Mouse (Mus musculus): Measurements from ENCODE around the gene Musk. TPM values are rescaled to one million over a fixed set of nuclear protein-coding genes. Genes with fewer than 3 reads are reported as not detected.
"Not testable (repeated sequence)": the region's sequence is repeated elsewhere in the genome, so short reads cannot be mapped to it uniquely, and the experiment has no call there.

The Musk gene
- polyA plus RNA-seq (2015; fragmentation: Nextera tagmentation; extraction: Ambion mirVana), result 1.3 and 1.5 TPM in 2 replicates

DNA sequence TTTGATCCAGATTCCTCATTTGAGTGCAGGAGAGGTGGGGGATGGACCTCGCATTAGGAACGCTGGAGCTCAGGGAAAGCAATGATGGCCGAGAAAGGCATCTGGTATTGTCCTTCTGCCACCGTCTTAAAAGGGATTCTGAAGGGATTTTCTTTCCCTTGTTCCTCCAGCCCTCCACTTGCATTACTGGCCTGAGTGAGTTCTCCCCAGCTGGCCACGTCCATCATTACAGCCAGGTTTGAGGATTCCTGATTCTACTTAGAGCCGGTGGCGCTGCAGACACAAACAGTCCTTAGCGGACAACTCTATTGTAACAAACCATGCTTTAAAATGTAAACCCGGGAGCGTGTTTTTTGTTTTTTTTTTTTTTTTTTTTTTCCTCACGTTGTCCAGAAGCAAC, at the start of gene Musk:
Musk (plus strand) TSS at position 274 of the 400 bp plus-strand sequence.
- Histone ChIP-seq H3K4me2 (peak within 1 kb of the TSS; percentile 34), H3K9ac (no peak within 1 kb of the TSS), H3K27me3 (no peaks in the 10 kb centered on the region), H3K27ac (0 out of 2 replicates have a peak within 1 kb of the TSS, but pooled peaks have one; percentile 12), H3K9me3 (no peaks in the 10 kb centered on the region), H3K4me3 (no peak within 1 kb of the TSS), H3K36me3 (no peaks in the 10 kb centered on the region), H3K4me1 (peaks cover 8% of the 10 kb centered on the region; the same call in 1 of the 2 replicates)
- WGBS, result 67% methylated on average over 11 of the region's 11 CpGs
- ATAC-seq (ENCODE audit: insufficient number of reproducible peaks, insufficient read depth, low FRiP score, low TSS enrichment, low read depth), result no peak

DNA sequence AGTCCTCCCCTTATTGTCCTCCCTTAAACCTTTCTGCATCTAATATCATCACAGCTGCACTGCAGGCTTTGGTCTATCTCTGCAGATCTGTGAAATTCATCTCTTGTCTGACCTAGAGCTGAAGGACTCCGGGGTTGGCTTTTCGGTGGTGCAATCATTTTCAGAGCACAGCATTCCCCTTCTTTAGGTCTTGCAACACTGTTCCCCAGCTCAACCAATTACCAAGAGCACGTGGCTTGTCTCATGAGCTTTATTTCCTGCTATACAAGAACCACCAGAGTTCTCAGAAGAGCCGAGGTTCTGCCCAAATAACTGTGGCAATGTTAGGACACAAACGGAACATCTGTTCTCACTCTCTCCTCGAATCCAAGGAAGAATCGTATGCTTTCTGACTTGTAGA, 45.3 kb upstream of the Musk start:
- Histone ChIP-seq H3K27me3 (no peaks in the 10 kb centered on the region), H3K36me3 (no peaks in the 10 kb centered on the region), H3K9ac (no peak overlapping the region), H3K4me2 (no peak overlapping the region), H3K4me3 (no peak overlapping the region), H3K9me3 (no peaks in the 10 kb centered on the region), H3K4me1 (0 out of 2 replicates have a peak, but pooled peaks cover 2% of the 10 kb centered on the region), H3K27ac (no peak overlapping the region; the same call in 1 of the 2 replicates)
- 68% methylated on average over 7 of the region's 7 CpGs for WGBS
- ATAC-seq (ENCODE audit: insufficient number of reproducible peaks, insufficient read depth, low FRiP score, low TSS enrichment, low read depth), result no peak

DNA sequence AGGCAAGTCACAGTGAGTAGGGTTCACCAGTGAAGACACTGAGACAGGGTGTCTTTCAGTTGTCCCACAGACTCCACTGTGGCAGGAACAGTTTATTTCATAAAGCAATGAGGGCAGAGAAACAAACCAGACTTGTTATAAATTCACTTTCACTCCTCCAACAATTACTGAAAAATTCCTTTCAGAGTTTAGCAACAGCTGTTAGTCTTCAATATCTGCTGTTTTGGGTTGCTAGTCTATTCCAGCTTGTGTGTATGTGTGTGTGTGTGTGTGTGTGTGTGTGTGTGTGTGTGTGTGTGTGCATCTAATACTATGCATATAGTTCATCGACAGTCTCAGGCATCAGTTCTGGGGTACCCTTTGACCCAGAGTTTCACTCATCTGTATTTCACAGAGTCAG, 40.2 kb upstream of the Musk start:
- WGBS, result 80% methylated on average over 1 of the region's 1 CpGs
- Histone ChIP-seq H3K27me3 (no peaks in the 10 kb centered on the region), H3K4me2 (no peak overlapping the region), H3K9me3 (no peaks in the 10 kb centered on the region), H3K4me1 (no peaks in the 10 kb centered on the region), H3K36me3 (no peaks in the 10 kb centered on the region), H3K4me3 (no peak overlapping the region), H3K27ac (no peak overlapping the region), H3K9ac (no peak overlapping the region)
- no peak for ATAC-seq (ENCODE audit: insufficient number of reproducible peaks, insufficient read depth, low FRiP score, low TSS enrichment, low read depth)

DNA sequence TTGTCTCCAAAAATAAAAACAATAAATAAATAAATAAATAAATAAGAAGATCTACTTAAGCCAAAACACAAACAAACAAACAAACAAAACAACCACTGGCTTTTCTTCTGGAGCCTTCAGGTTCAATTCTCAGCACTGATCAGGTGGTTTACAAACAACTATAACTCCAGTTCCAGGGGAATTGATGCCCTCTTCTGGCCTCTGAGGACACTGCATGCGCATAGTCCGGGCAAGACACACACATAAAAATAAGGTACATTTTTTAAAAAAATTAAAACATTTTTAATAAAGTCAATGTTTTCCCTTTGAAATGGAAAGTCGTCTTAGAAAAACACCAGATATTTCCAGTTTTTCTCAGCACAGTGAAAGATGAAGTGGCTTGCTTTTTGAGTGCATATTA, 33.4 kb upstream of the Musk start:
- 92% methylated on average over 3 of the region's 3 CpGs for WGBS
- H3K4me1 ChIP-seq, result no peaks in the 10 kb centered on the region
- no peak overlapping the region for H3K4me3 ChIP-seq
- ATAC-seq (ENCODE audit: insufficient number of reproducible peaks, insufficient read depth, low FRiP score, low TSS enrichment, low read depth), result no peak
- no peaks in the 10 kb centered on the region for H3K36me3 ChIP-seq
- no peak overlapping the region for H3K4me2 ChIP-seq
- H3K27me3 ChIP-seq, result no peaks in the 10 kb centered on the region
- no peak overlapping the region for H3K9ac ChIP-seq
- no peak overlapping the region for H3K27ac ChIP-seq
- no peaks in the 10 kb centered on the region for H3K9me3 ChIP-seq

DNA sequence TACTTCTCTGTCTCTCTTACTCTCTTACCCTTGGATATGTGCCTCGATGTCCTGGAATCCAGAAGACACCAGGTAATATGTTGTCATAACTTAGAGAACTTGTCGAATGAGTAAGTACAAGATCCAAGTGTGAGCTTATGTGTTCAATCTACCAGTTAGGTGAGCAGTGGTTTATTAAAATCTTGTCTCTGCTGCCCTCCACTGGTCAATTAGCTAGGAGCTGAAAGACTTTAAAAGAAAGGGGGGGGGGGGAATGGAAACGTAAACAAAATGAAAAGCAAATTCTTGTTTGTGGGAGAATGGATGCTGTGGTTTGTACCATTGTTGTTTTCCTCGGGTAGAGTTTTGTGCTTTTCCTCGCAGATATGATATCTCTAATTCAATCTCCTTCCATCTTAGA, 32.4 kb upstream of the Musk start:
- Histone ChIP-seq H3K4me3 (no peak overlapping the region), H3K9ac (no peak overlapping the region), H3K27me3 (no peaks in the 10 kb centered on the region), H3K4me2 (no peak overlapping the region), H3K27ac (no peak overlapping the region), H3K9me3 (no peaks in the 10 kb centered on the region), H3K36me3 (no peaks in the 10 kb centered on the region), H3K4me1 (no peaks in the 10 kb centered on the region)
- ATAC-seq (ENCODE audit: insufficient number of reproducible peaks, insufficient read depth, low FRiP score, low TSS enrichment, low read depth), result no peak
- 29% methylated on average over 5 of the region's 5 CpGs for WGBS

DNA sequence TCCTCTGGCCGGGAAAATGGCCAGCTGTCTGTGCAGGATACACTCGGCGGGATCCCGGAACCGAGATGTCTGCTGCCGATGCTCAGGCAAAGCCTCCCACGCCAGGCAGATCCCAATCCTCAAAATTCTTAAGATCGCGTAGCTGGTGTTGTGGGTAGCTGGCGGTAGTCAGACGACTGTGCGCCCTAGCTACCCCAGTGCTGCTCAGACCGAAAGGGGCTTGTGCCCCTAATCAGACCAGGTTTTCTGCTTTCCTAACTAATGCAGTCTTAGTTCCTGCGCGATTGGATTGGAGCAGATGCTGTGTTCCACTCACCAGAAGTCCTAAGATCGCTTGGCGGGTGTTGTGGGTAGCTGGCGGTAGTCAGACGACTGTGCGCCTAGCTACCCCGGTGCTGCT, 25.0 kb upstream of the Musk start:
- H3K4me3 ChIP-seq; ATAC-seq (ENCODE audit: insufficient number of reproducible peaks, insufficient read depth, low FRiP score, low TSS enrichment, low read depth); H3K4me2 ChIP-seq; H3K36me3 ChIP-seq; H3K27ac ChIP-seq; H3K9me3 ChIP-seq; H3K4me1 ChIP-seq; H3K27me3 ChIP-seq; H3K9ac ChIP-seq: not testable (repeated sequence)
- WGBS, result 95% methylated on average over 21 of the region's 21 CpGs

DNA sequence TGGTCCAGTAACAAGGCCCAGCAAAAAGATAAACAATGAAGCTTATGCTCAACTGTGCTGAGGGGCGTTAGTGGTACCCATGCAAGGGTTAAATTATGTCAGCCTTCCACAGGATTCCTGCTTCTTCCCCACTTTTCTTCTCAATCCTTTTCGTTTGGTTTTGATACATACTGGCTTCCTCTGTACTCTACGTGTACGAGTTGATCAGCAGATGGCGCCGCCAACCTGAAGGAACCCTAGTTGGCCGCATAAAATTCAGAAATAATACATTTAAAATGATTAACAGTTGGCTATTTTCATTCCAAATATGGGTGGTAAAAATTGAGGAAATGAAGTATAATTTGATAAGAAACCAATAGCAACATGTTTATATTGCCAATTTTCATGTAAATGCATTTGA, 19.5 kb upstream of the Musk start:
- Histone ChIP-seq H3K27me3 (no peaks in the 10 kb centered on the region), H3K4me1 (0 out of 2 replicates have a peak, but pooled peaks cover 2% of the 10 kb centered on the region), H3K4me2 (no peak overlapping the region), H3K27ac (no peak overlapping the region), H3K36me3 (no peaks in the 10 kb centered on the region), H3K4me3 (no peak overlapping the region), H3K9me3 (no peaks in the 10 kb centered on the region), H3K9ac (no peak overlapping the region)
- WGBS, result 45% methylated on average over 7 of the region's 7 CpGs
- ATAC-seq (ENCODE audit: insufficient number of reproducible peaks, insufficient read depth, low FRiP score, low TSS enrichment, low read depth), result no peak

DNA sequence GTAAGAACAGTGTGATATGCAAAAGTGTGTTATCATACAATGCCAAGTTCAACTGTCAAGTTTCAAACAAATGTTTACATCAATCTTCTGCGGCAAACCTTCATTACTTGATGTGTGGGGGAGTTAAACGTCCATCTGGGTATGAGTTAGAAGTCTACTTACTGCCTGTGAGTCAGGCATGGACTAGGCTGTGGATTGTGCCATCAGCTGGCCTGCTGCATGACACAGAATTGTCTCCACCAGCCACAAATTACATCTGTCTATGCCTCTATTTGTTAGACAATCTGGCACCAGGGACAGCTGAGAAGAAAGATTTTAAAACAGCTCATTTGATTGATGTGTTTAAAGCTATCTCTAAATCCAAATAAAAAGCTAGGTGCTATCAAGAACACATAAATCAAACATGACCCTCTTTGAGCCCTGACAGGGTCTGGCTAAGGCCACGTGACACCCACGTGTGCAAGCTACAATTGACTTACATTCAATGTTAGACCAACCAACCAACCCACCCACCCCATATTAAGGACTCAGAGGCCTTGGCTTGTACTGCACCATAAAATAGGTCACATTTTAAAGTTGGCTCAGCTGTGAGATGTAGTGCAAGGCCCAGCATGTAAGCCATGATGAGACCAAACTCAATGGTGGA, 16.7 kb upstream of the Musk start:
- Histone ChIP-seq H3K27ac (no peak overlapping the region), H3K27me3 (no peaks in the 10 kb centered on the region), H3K4me1 (peaks cover 17% of the 10 kb centered on the region; the same call in 1 of the 2 replicates), H3K9me3 (no peaks in the 10 kb centered on the region), H3K4me2 (no peak overlapping the region), H3K9ac (no peak overlapping the region), H3K36me3 (no peaks in the 10 kb centered on the region), H3K4me3 (no peak overlapping the region)
- WGBS, result 85% methylated on average over 4 of the region's 4 CpGs
- no peak for ATAC-seq (ENCODE audit: insufficient number of reproducible peaks, insufficient read depth, low FRiP score, low TSS enrichment, low read depth)

DNA sequence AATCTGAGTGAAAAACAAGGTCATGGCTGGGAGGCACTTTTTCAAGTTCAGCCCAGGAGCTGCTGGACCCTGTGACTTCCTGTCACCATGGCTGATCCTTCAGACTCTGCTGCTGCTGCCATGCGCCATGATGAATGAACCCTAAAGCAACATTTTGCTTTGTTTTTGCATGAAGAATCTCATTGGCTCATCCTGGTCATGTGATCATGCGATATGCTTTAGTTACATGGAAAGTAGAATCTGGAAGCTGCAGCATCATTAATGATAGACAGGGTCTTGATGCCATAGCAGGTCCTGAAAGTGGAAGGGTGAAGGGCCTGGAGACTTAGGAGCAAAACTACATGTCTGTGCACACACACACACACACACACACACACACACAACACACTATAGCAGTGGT, 15.8 kb upstream of the Musk start:
- Histone ChIP-seq H3K9me3 (no peaks in the 10 kb centered on the region), H3K4me2 (no peak overlapping the region), H3K36me3 (no peaks in the 10 kb centered on the region), H3K9ac (no peak overlapping the region), H3K27ac (no peak overlapping the region), H3K27me3 (no peaks in the 10 kb centered on the region), H3K4me3 (no peak overlapping the region), H3K4me1 (peaks cover 17% of the 10 kb centered on the region; the same call in 1 of the 2 replicates)
- WGBS, result 93% methylated on average over 2 of the region's 2 CpGs
- ATAC-seq (ENCODE audit: insufficient number of reproducible peaks, insufficient read depth, low FRiP score, low TSS enrichment, low read depth), result no peak

DNA sequence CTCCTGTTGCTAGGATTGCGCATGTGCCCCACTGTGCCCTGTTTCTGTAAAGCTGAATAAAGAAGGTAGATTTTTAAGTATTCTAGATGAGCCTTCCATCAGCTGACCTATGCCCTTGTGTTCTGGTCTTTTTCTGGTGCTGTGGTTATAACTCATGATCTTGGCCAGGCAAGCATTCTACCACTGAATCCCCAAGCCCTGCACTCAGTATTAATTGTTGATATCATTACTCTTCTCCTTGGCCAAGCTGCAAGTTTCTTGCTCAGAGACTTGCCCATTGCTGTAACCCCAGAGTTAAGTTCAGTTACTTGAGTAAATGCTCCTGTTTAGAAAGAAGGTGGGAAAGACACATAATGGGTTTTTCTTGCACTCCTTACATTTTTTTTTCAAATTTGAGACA, 14.8 kb upstream of the Musk start:
- ATAC-seq (ENCODE audit: insufficient number of reproducible peaks, insufficient read depth, low FRiP score, low TSS enrichment, low read depth), result no peak
- H3K27me3 ChIP-seq, result no peaks in the 10 kb centered on the region
- 100% methylated on average over 1 of the region's 1 CpGs for WGBS
- no peak overlapping the region for H3K4me2 ChIP-seq
- no peak overlapping the region for H3K4me3 ChIP-seq
- no peaks in the 10 kb centered on the region for H3K9me3 ChIP-seq
- H3K4me1 ChIP-seq, result peaks cover 22% of the 10 kb centered on the region; the same call in 1 of the 2 replicates
- no peak overlapping the region for H3K9ac ChIP-seq
- H3K36me3 ChIP-seq, result no peaks in the 10 kb centered on the region
- H3K27ac ChIP-seq, result no peak overlapping the region

DNA sequence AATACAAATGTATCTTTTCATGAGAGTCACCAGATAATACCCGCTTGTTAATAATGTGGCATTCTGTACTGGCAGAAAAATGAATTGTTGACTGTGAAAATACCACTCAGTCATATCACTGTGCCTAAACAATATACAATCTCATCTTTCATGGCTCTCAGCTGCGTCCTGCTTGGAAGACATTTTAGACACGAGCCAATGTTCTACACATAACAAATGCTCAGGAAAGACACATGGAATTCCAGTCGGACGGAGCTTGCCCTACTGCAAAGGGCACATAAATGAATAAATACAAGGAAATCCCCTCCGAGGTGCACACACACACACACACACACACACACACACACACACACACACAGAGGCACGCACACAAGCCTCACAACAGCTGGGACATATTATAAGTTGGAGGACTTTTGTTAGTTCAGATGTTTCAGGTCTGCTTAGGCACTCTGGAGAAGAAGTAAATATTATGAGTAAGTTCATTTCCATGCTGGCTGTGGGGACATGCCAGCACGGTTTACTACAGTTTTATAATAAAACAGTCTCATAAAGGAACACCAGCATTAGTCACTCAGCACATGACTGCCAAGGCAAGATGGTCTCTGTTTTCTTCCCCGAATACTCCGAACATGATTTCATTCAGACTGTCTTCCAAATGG, 14.1 kb upstream of the Musk start:
- 35% methylated on average over 10 of the region's 10 CpGs for WGBS
- Histone ChIP-seq H3K4me3 (no peak overlapping the region), H3K27me3 (no peaks in the 10 kb centered on the region), H3K4me1 (peaks cover 22% of the 10 kb centered on the region; the same call in 1 of the 2 replicates), H3K9me3 (no peaks in the 10 kb centered on the region), H3K9ac (no peak overlapping the region), H3K36me3 (no peaks in the 10 kb centered on the region), H3K27ac (peak overlapping the region; percentile 57), H3K4me2 (peak overlapping the region; percentile 22; the same call in 1 of the 2 replicates)
- ATAC-seq (ENCODE audit: insufficient number of reproducible peaks, insufficient read depth, low FRiP score, low TSS enrichment, low read depth), result no peak

DNA sequence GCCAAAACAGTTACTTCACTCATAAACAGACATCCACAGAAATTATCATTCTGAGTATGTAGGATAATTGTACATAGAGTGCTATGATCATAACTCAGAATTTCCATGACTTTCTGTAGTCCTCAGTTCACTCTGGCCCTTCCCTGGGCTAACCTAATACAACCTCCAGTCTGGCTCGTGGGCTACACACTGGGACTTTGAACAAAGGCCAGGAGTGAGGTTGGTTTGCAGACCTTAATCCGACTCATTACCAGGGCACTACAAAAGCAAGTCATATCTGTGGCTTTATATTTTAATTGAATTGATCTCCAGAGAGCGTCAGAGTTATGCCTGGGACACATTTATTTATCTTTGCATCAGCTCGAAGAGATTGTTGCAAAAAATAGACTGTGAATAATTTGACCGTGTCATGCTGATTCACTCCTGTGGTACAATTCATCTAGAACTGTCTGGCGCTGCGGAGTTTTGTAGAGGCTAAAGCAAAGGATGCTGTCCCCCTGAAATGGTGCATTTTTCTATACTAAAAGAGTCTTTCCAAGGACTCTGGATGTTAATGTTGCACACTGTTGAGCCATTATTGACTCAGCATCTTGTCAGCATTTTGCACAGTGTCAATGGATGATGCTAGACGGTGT, 10.4 kb upstream of the Musk start:
- H3K9me3 ChIP-seq, result no peaks in the 10 kb centered on the region
- WGBS, result 56% methylated on average over 8 of the region's 8 CpGs

More for the DNA sequence above, 10.4 kb upstream of the Musk start:
- Histone ChIP-seq H3K9ac (no peak overlapping the region), H3K4me3 (no peak overlapping the region), H3K36me3 (no peaks in the 10 kb centered on the region), H3K27ac (no peak overlapping the region), H3K4me2 (no peak overlapping the region), H3K4me1 (peaks cover 20% of the 10 kb centered on the region; the same call in 1 of the 2 replicates), H3K27me3 (no peaks in the 10 kb centered on the region)
- no peak for ATAC-seq (ENCODE audit: insufficient number of reproducible peaks, insufficient read depth, low FRiP score, low TSS enrichment, low read depth)
